Mouse (Mus musculus) myocyte (in vitro differentiated cells): ENCODE measurements around the gene Sertad3. TPM values are rescaled to one million over a fixed set of nuclear protein-coding genes. Genes with fewer than 3 reads are reported as not detected.

Experiments
- H3K27me3 ChIP-seq: one replicate; pipeline ENCODE4 v1.6.1; 2011; ENCODE audit not compliant: control insufficient read depth, insufficient read depth, insufficient read length
- H3K36me3 ChIP-seq: one replicate; pipeline ENCODE4 v1.6.1; 2011; ENCODE audit not compliant: control insufficient read depth, insufficient read depth
- H3K4me2 ChIP-seq: one replicate; pipeline ENCODE4 v1.6.1; 2011; ENCODE audit warnings: low read depth, control low read depth
- H3K4me3 ChIP-seq: one replicate; pipeline ENCODE4 v1.5.1; 2011; ENCODE audit warnings: mild to moderate bottlenecking, control low read depth, moderate library complexity
- H3K79me2 ChIP-seq: one replicate; pipeline ENCODE4 v1.6.1; 2011; ENCODE audit not compliant: control insufficient read depth, insufficient read depth
- H3ac ChIP-seq: one replicate; pipeline ENCODE4 v1.6.1; 2011; ENCODE audit not compliant: control insufficient read depth, insufficient read length
- E2F4 ChIP-seq: IDR thresholded peaks from one replicate; pipeline ENCODE4 v1.6.1; 2011; ENCODE audit warnings: mild to moderate bottlenecking, control low read depth, moderate library complexity; ENCODE audit not compliant: insufficient read depth
- MYOG ChIP-seq, 3 experiments: IDR thresholded peaks; one replicate each; pipeline ENCODE4 v1.6.1; 2011; ENCODE audit warnings: control low read depth in 2 of 3, low read depth in 2 of 3, mild to moderate bottlenecking in 2 of 3; ENCODE audit not compliant: insufficient read length in 2 of 3, control insufficient read depth in 1 of 3, insufficient read depth in 1 of 3
- POLR2A ChIP-seq: IDR thresholded peaks from one replicate; pipeline ENCODE4 v1.6.1; 2011; ENCODE audit warnings: low read depth, mild to moderate bottlenecking, control low read depth, moderate library complexity; ENCODE audit not compliant: insufficient read length
- POLR2AphosphoS2 ChIP-seq: IDR thresholded peaks from one replicate; pipeline ENCODE4 v1.6.1; 2011; ENCODE audit warnings: low read depth, control low read depth; ENCODE audit not compliant: insufficient read length
- TCF12 ChIP-seq: IDR thresholded peaks from one replicate; pipeline ENCODE4 v1.6.1; 2011; ENCODE audit warnings: mild to moderate bottlenecking, control low read depth; ENCODE audit not compliant: poor library complexity, insufficient read depth, severe bottlenecking
- polyA plus RNA-seq: library from polyadenylated mRNA; unstranded; fragments of >200 nt; fragmentation: generic; extraction: Trizol; gene quantifications from one replicate; pipeline ENCODE4 v1.2.1, GENCODE M21; 2012; ENCODE audit warnings: missing spikeins

Sertad3 gene
- polyA plus RNA-seq, 1 experiment, result 15.5 TPM

GRCm38 (mm10) chr7:27522967-27523366, 49.4 kb downstream of the Sertad3 start, which contains the start of gene Hipk4:
TSS of gene Hipk4 (plus strand) at chr7:27523267.
- Histone ChIP-seq H3K4me2 (no peak within 1 kb of the TSS), H3K36me3 (no peaks in the 10 kb centered on the region), H3K4me3 (no peak within 1 kb of the TSS), H3ac (no peak within 1 kb of the TSS), H3K27me3 (no peaks in the 10 kb centered on the region), H3K79me2 (no peaks in the 10 kb centered on the region)
- TF ChIP-seq MYOG (IDR thresholded peaks at IDR 0.05; ENCODE audit: control insufficient read depth in 1 of 3, insufficient read depth in 1 of 3, insufficient read length in 2 of 3, low read depth in 2 of 3) (no peak), POLR2A (no peak), TCF12 (no peak)

DNA sequence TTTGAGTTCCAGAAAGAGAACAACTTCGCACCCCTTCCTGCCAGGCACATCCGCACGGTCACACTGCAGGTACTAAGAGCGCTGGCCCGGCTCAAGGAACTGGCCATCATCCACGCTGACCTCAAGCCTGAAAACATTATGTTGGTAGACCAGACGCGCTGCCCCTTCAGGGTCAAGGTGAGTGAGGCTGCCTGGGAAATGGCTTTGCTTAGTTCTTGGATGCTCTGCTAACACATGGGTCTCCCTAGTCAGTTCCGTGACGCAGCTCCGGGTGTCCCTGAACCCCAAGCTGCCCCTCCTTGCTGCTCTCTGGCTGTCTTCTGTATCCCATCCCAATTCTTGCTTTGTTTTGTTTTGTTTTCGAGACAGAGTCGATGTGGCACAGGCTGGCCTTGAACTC, 50.2 kb downstream of the Sertad3 start:
- Histone ChIP-seq H3K27me3 (no peaks in the 10 kb centered on the region), H3ac (no peak overlapping the region), H3K4me2 (no peak overlapping the region), H3K79me2 (no peaks in the 10 kb centered on the region), H3K36me3 (no peaks in the 10 kb centered on the region), H3K4me3 (no peak overlapping the region)
- TF ChIP-seq POLR2A (no peak), E2F4 (no peak)

DNA sequence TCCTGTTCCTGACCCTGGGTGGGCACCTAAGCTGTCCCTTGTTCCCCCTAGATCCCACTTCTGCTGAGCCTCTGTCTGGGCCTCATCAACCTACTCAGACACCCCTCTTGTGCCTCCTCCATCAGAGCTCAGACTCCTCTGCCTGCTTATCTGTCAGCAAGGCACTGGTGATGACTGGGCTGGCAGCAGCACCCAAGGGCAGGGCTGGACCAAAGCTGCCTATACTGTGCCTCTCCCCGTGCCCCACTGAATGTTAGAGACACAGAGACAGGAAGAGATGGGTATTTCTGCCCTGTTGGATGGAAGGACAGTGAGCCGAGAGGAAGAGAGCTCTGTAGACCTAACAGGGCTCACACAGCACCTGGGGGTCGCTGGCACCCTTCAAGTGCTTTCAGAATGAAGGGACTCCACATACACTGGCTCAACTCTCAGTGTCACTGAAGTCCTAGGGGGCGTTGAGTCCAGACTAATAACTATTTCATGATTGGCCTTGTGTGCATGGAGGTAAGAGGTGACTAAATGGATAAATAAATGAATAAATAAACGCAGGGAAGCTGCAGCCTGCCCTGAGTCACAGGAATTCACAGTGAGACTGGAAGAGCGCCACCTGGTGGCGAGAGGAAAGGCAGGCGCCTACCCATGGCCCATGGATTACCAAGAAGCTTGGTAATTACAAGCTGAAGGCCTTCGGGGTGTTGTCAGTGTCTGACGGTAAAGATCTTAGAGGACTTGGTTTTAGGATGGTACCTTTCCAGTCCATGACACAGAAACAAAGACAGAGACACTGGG, 52.7 kb downstream of the Sertad3 start:
- TF ChIP-seq E2F4 (no peak), POLR2AphosphoS2 (peak; percentile 14)
- H3K36me3 ChIP-seq, result no peaks in the 10 kb centered on the region

More for the DNA sequence above, 52.7 kb downstream of the Sertad3 start:
- no peaks in the 10 kb centered on the region for H3K27me3 ChIP-seq
- H3K4me3 ChIP-seq, result no peak overlapping the region
- H3K79me2 ChIP-seq, result no peaks in the 10 kb centered on the region
- no peak overlapping the region for H3K4me2 ChIP-seq
- no peak overlapping the region for H3ac ChIP-seq

Other genes starting within 250 kb of the Sertad3 start
- gene Itpkc, start 245.1 kb upstream of the Sertad3 start, polyA plus RNA-seq, result 7.1 TPM
- 19.1 TPM for gene Coq8b, start 240.7 kb upstream of the Sertad3 start, polyA plus RNA-seq
- 28.8 TPM for gene Numbl, start 215.3 kb upstream of the Sertad3 start, polyA plus RNA-seq
- 32.5 TPM for gene Ltbp4, start 136.1 kb upstream of the Sertad3 start, polyA plus RNA-seq
- 18.4 TPM for gene Shkbp1, start 117.7 kb upstream of the Sertad3 start, polyA plus RNA-seq
- 0.11 TPM for gene Gm20479, start 116.3 kb upstream of the Sertad3 start, polyA plus RNA-seq
- gene Sptbn4, start 26.1 kb upstream of the Sertad3 start, polyA plus RNA-seq, result 0.17 TPM
- 58.4 TPM for gene Blvrb, start 25.8 kb upstream of the Sertad3 start, polyA plus RNA-seq
- 44.6 TPM for gene Sertad1, start 13.1 kb downstream of the Sertad3 start, polyA plus RNA-seq
- gene Prx, start 25.6 kb downstream of the Sertad3 start, polyA plus RNA-seq, result 4.2 TPM
- gene Hipk4, start 49.5 kb downstream of the Sertad3 start, polyA plus RNA-seq, result 0.98 TPM
- 132 TPM for gene Pld3, start 79.5 kb downstream of the Sertad3 start, polyA plus RNA-seq
- 35.5 TPM for gene 2310022A10Rik, start 79.5 kb downstream of the Sertad3 start, polyA plus RNA-seq
- 343 TPM for gene Akt2, start 117.8 kb downstream of the Sertad3 start, polyA plus RNA-seq
- gene Ttc9b, start 180.1 kb downstream of the Sertad3 start, polyA plus RNA-seq, result 0.20 TPM
- 39.4 TPM for gene Map3k10, start 200.8 kb downstream of the Sertad3 start, polyA plus RNA-seq
- gene Zfp607b, start 215.6 kb downstream of the Sertad3 start, polyA plus RNA-seq, result 1.7 TPM